8 mouse cellular contexts compared by ENCODE assay signal in the genomic region with DNA sequence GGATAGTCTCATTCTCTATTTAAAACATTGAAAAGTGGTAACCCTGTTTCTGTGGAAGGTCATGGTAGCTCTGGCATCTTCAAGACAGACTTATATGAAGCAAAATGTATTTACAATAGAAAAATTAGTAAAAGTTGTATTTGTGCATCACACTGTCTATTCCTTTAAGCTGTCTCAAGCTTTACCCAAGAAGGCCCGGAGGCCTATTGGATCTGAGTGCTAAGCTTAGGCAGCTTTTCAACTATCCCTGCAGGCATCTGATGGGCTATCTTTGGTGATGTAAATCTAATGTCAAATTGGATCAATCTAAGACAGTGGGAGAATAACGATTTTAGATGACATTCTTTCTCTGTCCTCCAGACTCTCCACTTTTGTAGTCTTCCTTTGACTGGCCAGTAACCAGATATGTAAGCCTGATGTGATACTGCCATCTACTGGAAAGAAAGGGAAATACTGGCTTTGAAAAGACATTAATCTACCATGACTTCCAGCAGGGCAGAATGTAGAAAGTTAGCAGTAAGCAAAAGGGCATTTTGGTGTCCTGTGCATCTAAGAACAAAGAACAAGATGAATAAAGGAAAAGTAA. TPM values are rescaled to one million over a fixed set of nuclear protein-coding genes. Genes with fewer than 3 reads are reported as not detected.
DNase-seq lines count a peak whose midpoint lies in the region; ATAC-seq and TF ChIP-seq lines count a peak whose summit lies in the region.

No protein-coding gene starts in this region.

- H3K27me3 ChIP-seq in hindbrain, postnatal 0 days (ENCODE audit: insufficient read depth, low read length) = no peaks in the 10 kb centered on the region; the same call in 1 of the 2 replicates
- no peaks in the 10 kb centered on the region for H3K27me3 ChIP-seq in midbrain, embryonic 12.5 days

- no peaks in the 10 kb centered on the region for H3K4me1 ChIP-seq in ES-E14 (ENCODE audit: control insufficient read depth in 2 of 2, insufficient read depth in 2 of 2, low read length in 2 of 2, poor library complexity in 1 of 2)
- no peaks in the 10 kb centered on the region for H3K4me1 ChIP-seq in hindbrain, postnatal 0 days (ENCODE audit: insufficient read depth, low read length)
- H3K4me1 ChIP-seq in midbrain, embryonic 12.5 days = no peaks in the 10 kb centered on the region

- no peak overlapping the region for H3K9ac ChIP-seq in ES-E14 (ENCODE audit: insufficient read depth, low read depth, low read length, poor library complexity, severe bottlenecking)
- H3K9ac ChIP-seq in hindbrain, postnatal 0 days (replicated peaks; ENCODE audit: low read length) = no peak overlapping the region
- no peak overlapping the region for H3K9ac ChIP-seq in midbrain, embryonic 12.5 days (replicated peaks)

- no peak overlapping the region for H3K4me2 ChIP-seq in hindbrain, postnatal 0 days (ENCODE audit: low read depth, low read length)
- H3K4me2 ChIP-seq in midbrain, embryonic 12.5 days (replicated peaks) = no peak overlapping the region

- H3K36me3 ChIP-seq in ES-E14 (ENCODE audit: control insufficient read depth, insufficient read depth, low read length, poor library complexity, severe bottlenecking) = no peaks in the 10 kb centered on the region
- no peaks in the 10 kb centered on the region for H3K36me3 ChIP-seq in hindbrain, postnatal 0 days (ENCODE audit: insufficient read depth, low read length)
- H3K36me3 ChIP-seq in midbrain, embryonic 12.5 days = no peaks in the 10 kb centered on the region

- H3K27ac ChIP-seq in ES-E14 (ENCODE audit: insufficient read depth, low read depth, low read length, poor library complexity, severe bottlenecking) = no peak overlapping the region
- H3K27ac ChIP-seq in hindbrain, postnatal 0 days = no peak overlapping the region
- no peak overlapping the region for H3K27ac ChIP-seq in midbrain, embryonic 12.5 days (replicated peaks)

- DNase-seq in layer of hippocampus, adult 11-12 months (ENCODE audit: low spot score) = peak; percentile 35
- no peak for DNase-seq in layer of hippocampus, postnatal 25 days (ENCODE audit: extremely low spot score in 1 of 2, low spot score in 1 of 2)
- peak; percentile 60 for DNase-seq in ES-E14 (ENCODE audit: low read depth, low spot score)
- peak; percentile 63 for DNase-seq in c-Kit-positive CD71-positive TER-119-negative erythroid progenitor cells, embryonic 14.5 days (ENCODE audit: low read depth)
- peak; percentile 87 for DNase-seq in hindbrain, postnatal 0 days (ENCODE audit: low spot score)
- no peak for DNase-seq in urinary bladder, postnatal 25 days (ENCODE audit: low spot score)
- no peak for DNase-seq in spleen, adult 18-20 months

- no peak overlapping the region for H3K4me3 ChIP-seq in ES-E14 (ENCODE audit: insufficient read depth in 1 of 2, low read depth in 1 of 2, low read length in 2 of 2, poor library complexity in 1 of 2, severe bottlenecking in 1 of 2)
- no peak overlapping the region for H3K4me3 ChIP-seq in hindbrain, postnatal 0 days (ENCODE audit: low read length)
- no peak overlapping the region for H3K4me3 ChIP-seq in midbrain, embryonic 12.5 days

- H3K9me3 ChIP-seq in ES-E14 (ENCODE audit: control insufficient read depth, insufficient read depth, low read depth, low read length) = no peaks in the 10 kb centered on the region
- no peaks in the 10 kb centered on the region for H3K9me3 ChIP-seq in hindbrain, postnatal 0 days (ENCODE audit: low read length)
- H3K9me3 ChIP-seq in midbrain, embryonic 12.5 days = no peaks in the 10 kb centered on the region

- WGBS in hindbrain, postnatal 0 days = 38% methylated on average over 2 of the region's 2 CpGs
- WGBS in midbrain, embryonic 12.5 days = 33% methylated on average over 2 of the region's 2 CpGs

- in situ Hi-C loops in ES-E14 (cut with MboI; ENCODE audit: low sequenced_read_pairs in 2 of 2, unreplicated experiment in 2 of 2) = loop anchor here in 1 of 2 experiments (25.0 kb wide), 1 partner anchor 506 kb away; the partner anchor contains the start of gene Mllt3

- peak; percentile 84 for ATAC-seq in hindbrain, postnatal 0 days
- ATAC-seq in midbrain, embryonic 12.5 days (ENCODE audit: low FRiP score, low read depth) = peak; percentile 77

- TF ChIP-seq CTCF in hindbrain, postnatal 0 days (IDR thresholded peaks at IDR 0.05; ENCODE audit: low read depth) = peak; percentile 94

TF ChIP-seq in ES-E14, 5 proteins besides CTCF, POLR2A, EP300 and RAD21:
- TF ChIP-seq HCFC1 (IDR thresholded peaks at IDR 0.05; ENCODE audit: borderline replicate concordance, insufficient read depth, low read length) = no peak
- TF ChIP-seq ZC3H11A (IDR thresholded peaks at IDR 0.05; ENCODE audit: borderline replicate concordance, low read depth, low read length) = peak; percentile 77; the same call in 1 of the 2 replicates

RNA-seq across cellular contexts. Expression of gene Ifna15, which starts 14.3 kb away (rescaled TPM):
- total RNA-seq in layer of hippocampus, postnatal 25 days (2021) = not detected
- not detected in 2 replicates for total RNA-seq in ES-E14 (2012; rRNA removed)
- not detected in 2 replicates for total RNA-seq in hindbrain, postnatal 0 days (2014; rRNA removed)
- not detected in 2 replicates for polyA plus RNA-seq in hindbrain, postnatal 0 days (2015; fragmentation: Nextera tagmentation; extraction: Ambion mirVana)
- polyA plus RNA-seq in midbrain, embryonic 12.5 days (2016; fragmentation: Nextera tagmentation; extraction: Ambion mirVana) = not detected in 2 replicates

RNA-seq across cellular contexts. Expression of gene Ifnb1, which starts 21.2 kb away (rescaled TPM):
- not detected for total RNA-seq in layer of hippocampus, postnatal 25 days (2021)
- not detected in 2 replicates for total RNA-seq in ES-E14 (2012; rRNA removed)
- total RNA-seq in hindbrain, postnatal 0 days (2014; rRNA removed) = not detected in 2 replicates
- not detected in 2 replicates for polyA plus RNA-seq in hindbrain, postnatal 0 days (2015; fragmentation: Nextera tagmentation; extraction: Ambion mirVana)
- not detected in 2 replicates for polyA plus RNA-seq in midbrain, embryonic 12.5 days (2016; fragmentation: Nextera tagmentation; extraction: Ambion mirVana)

RNA-seq across cellular contexts. Expression of gene Ifna14, which starts 27.9 kb away (rescaled TPM):
- total RNA-seq in layer of hippocampus, postnatal 25 days (2021) = not detected
- total RNA-seq in ES-E14 (2012; rRNA removed) = not detected in 2 replicates
- not detected in 2 replicates for total RNA-seq in hindbrain, postnatal 0 days (2014; rRNA removed)
- not detected in 2 replicates for polyA plus RNA-seq in hindbrain, postnatal 0 days (2015; fragmentation: Nextera tagmentation; extraction: Ambion mirVana)
- polyA plus RNA-seq in midbrain, embryonic 12.5 days (2016; fragmentation: Nextera tagmentation; extraction: Ambion mirVana) = not detected in 2 replicates

RNA-seq across cellular contexts. Expression of gene Ifna9, which starts 48.4 kb away (rescaled TPM):
- not detected for total RNA-seq in layer of hippocampus, postnatal 25 days (2021)
- not detected in 2 replicates for total RNA-seq in ES-E14 (2012; rRNA removed)
- total RNA-seq in hindbrain, postnatal 0 days (2014; rRNA removed) = not detected in 2 replicates
- polyA plus RNA-seq in hindbrain, postnatal 0 days (2015; fragmentation: Nextera tagmentation; extraction: Ambion mirVana) = not detected in 2 replicates
- polyA plus RNA-seq in midbrain, embryonic 12.5 days (2016; fragmentation: Nextera tagmentation; extraction: Ambion mirVana) = not detected in 2 replicates

RNA-seq across cellular contexts. Expression of gene Ifna12, which starts 59.4 kb away (rescaled TPM):
- total RNA-seq in layer of hippocampus, postnatal 25 days (2021) = not detected
- total RNA-seq in ES-E14 (2012; rRNA removed) = not detected in 2 replicates
- total RNA-seq in hindbrain, postnatal 0 days (2014; rRNA removed) = not detected in 2 replicates
- not detected in 2 replicates for polyA plus RNA-seq in hindbrain, postnatal 0 days (2015; fragmentation: Nextera tagmentation; extraction: Ambion mirVana)
- polyA plus RNA-seq in midbrain, embryonic 12.5 days (2016; fragmentation: Nextera tagmentation; extraction: Ambion mirVana) = not detected in 2 replicates

Comparison
In these comparisons a context has a peak if more than half of its experiments do, and no peak if none do; other contexts are left out.
1. DNase-seq: peak in layer of hippocampus, adult 11-12 months (single experiment), ES-E14 (single experiment), c-Kit-positive CD71-positive TER-119-negative erythroid progenitor cells, embryonic 14.5 days (single experiment) and hindbrain, postnatal 0 days (single experiment); none in layer of hippocampus, postnatal 25 days (0 of 2), urinary bladder, postnatal 25 days (single experiment) and spleen, adult 18-20 months (0 of 2).